Mouse (Mus musculus): ENCODE measurements at regions not wholly inside any gene's neighbourhood (a gene's known extent, or its start where the extent isn't known, plus 50 kb on each side); places are given as distances from the start of the nearest gene placed in this dataset.

DNA sequence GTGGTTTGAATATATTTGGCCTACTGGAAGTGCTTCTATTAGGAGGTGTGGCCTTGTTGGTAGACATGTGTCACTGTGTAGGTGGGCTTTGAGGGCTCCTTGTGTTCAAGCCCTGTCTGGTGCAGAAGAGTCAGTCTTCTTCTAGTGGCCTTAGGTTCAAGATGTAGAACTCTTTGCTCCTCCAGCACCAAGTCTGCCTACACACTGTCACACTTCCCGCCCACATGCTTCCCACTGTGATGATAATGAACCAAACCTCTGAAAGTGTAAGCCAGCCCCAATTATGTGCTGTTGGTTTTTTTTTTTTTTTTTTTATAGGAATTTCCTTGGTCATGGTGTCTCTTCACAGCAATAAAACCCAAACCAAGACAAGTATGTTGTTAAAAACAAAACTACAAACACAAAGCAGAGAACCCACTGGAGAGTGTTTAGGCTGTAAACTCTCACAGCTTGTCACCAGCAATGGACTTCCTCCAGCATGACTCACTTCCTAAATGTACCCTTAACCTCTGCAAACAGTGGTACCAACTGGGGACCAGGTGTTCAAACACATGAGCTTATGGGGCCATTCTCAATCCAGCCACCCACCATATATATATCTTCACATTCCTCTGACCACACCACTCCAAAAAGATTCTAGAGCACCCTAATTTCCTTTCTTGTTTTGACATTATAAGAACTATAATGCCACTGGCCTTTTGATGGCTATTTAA lies 74.0 kb upstream of the Camk1g start:
- TF ChIP-seq CTCF (IDR thresholded peaks at IDR 0.05; ENCODE audit: low read depth, low read length) (no peak), TAL1 (conservative IDR thresholded peaks at IDR 0.05; ENCODE audit: low read depth, low read length) (no peak)
